Mouse (Mus musculus) adrenal gland, postnatal 0 days (tissue): ENCODE measurements around the gene AC131692.1. TPM values are rescaled to one million over a fixed set of nuclear protein-coding genes. Genes with fewer than 3 reads are reported as not detected.

Source experiments
- polyA plus RNA-seq: library from polyadenylated mRNA; unstranded; fragments of >200 nt; fragmentation: Nextera tagmentation; extraction: Ambion mirVana; gene quantifications from 2 replicates; pipeline ENCODE4 v1.2.1, GENCODE M21; 2015

Gene AC131692.1
- polyA plus RNA-seq: 0.41 TPM in 1 of 2 replicates, not detected in the other

DNA sequence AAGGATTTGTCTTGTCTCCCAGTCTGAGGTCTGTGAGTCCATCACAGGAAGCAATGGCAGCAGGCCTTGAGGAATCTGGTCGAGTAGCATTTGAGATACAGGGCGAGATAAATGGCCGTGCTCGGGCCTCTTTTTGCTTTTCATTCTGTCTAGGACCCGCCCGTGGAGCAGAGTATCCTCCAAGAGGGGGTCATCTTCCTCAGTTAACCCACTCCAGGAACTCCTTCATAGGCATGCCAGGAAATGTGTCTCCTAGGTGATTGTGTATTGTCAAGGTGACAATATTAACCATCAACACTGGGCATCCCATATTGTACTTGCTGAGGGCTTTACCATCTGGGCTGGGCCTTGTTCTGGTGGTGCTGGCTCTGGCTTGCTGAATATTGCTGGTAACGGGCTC, at the start of gene AC131692.1:
TSS of gene AC131692.1 (plus strand) at position 301 of the 400 bp plus-strand sequence.

GRCm38 (mm10) chr19:6046294-6047153, 47.7 kb upstream of the AC131692.1 start, which contains the start of gene Syvn1:
TSS of gene Syvn1 (plus strand) at chr19:6046576.

GRCm38 (mm10) chr19:6057313-6058096, 36.7 kb upstream of the AC131692.1 start, which contains the start of the genes Mrpl49 and Fau:
TSS of gene Mrpl49 (minus strand) at chr19:6057785.
TSS of gene Fau (plus strand) at chr19:6057844.

DNA sequence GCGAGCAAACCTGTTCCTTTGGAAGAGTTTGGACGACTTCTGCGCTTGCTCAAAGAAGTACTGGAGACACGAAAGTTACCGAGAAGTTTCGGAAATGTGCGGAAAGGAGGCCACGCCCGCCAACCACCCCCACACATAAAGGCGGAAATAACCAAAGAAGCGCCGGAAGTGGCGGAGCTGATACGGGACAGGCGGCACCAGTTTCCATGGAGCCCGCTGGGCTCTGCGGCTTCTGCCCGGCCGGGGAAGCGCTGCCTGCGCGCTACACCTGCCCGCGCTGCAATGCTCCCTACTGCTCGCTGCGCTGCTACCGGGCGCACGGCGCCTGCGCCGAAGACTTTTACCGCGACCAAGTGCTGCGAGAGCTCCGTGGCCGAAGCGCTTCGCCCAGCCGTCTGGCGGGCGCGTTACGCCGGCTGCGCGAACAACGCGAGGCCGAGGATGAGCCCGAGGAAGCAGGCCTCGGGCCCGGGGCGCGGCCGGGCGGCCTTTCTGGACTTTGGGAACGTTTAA, 33.1 kb upstream of the AC131692.1 start, which contains the start of gene Znhit2:
TSS of gene Znhit2 (plus strand) at position 172 of the 513 bp plus-strand sequence.

GRCm38 (mm10) chr19:6067724-6068415, 26.3 kb upstream of the AC131692.1 start, which contains the start of gene Tm7sf2:
TSS of gene Tm7sf2 (minus strand) at chr19:6068373.

DNA sequence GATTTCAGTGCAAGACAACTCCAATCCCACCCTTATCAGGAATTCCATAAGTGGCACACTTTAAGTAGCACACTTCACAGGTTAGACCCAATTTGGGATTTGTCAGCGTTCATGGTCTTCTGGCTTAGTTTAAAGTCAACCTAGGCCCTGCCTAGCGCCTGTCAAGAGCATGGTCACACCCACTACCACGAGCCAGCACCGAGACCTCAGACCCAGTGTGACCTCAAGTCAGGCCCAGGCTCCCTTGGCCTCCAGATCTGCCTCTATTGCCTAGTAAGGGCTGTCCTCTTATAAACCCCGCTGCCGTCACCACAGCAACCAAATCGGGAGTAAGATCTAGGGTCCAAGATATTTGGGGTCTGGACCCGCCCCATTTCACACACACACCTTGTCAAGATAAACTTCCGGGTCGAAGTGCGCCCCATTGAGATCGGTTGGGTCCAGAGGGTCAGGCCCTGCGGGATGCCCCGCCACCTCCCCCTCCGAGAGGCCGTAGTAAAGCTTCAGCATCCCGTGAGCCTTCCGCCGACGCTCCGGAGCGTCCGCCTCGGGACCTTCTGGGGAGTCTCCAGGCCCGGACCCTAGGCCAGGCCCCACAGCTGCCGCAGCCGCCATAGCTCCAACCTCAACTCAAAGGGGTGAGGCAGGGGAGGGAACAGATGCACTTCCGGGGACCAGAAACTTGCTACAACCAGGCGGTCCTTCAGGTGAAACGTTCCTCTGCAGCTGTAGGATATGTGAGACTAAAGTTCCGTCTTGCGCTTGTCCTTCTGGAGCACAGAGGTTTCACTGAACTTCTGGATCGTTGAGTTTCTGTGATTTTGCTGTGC, 17.4 kb upstream of the AC131692.1 start, which contains the start of gene Vps51:
TSS of gene Vps51 (minus strand) at position 668 of the 830 bp plus-strand sequence.

DNA sequence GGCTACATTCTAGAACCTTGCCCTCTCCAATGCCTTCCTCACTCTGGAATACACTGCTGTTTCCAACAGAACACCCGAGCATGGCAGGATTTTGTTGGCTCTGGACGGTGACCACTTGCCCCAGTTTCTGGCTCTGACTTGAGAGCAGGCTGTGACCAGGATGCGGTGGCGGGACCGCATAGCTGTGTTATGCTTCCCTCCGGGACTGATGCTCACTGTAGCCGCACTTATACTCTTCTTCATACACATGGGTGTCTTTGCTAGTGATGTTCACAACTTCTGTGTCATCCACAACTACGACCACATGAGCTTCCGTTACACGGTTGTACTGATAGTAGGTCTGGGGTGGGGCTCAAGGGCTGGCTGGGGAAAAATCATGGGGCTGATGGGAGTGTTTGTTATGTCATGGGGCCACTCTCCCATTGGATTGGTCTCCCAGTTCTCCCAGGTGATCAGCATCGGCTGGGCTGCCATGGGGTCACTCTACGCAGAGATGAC, 14.2 kb upstream of the AC131692.1 start, which contains the start of gene Tmem262:
TSS of gene Tmem262 (plus strand) at position 51 of the 498 bp plus-strand sequence.

GRCm38 (mm10) chr19:6082156-6082555, 12.1 kb upstream of the AC131692.1 start, which contains the start of gene Gm28374:
TSS of gene Gm28374 (minus strand) at chr19:6082256.

GRCm38 (mm10) chr19:6084478-6085248, 9.6 kb upstream of the AC131692.1 start, which contains the start of the genes Zfpl1 and Cdca5:
TSS of gene Zfpl1 (minus strand) at chr19:6084956.
TSS of gene Cdca5 (plus strand) at chr19:6084983.

DNA sequence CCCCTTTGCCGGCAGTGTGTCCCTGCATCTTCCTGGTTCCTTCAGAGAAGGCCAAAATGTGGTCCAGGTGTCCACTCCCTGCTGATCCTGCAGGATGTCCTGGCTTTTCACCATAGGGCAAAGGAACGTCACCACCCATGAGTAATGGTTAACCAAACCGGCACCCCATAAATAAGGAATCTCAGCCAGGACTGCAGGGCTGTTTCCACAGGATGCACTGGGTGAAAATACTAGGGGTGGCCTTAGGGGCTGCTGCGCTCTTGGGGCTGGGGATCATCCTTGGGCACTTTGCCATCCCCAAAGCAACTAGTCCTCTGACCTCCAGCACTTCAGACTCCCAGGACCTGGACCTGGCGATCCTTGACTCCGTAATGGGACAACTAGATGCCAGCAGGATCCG, 11.4 kb downstream of the AC131692.1 start, which contains the start of gene Naaladl1:
TSS of gene Naaladl1 (plus strand) at position 197 of the 400 bp plus-strand sequence.

GRCm38 (mm10) chr19:6117986-6118676, 23.9 kb downstream of the AC131692.1 start, which contains the start of gene Sac3d1:
TSS of gene Sac3d1 (minus strand) at chr19:6118650.

GRCm38 (mm10) chr19:6127760-6128341, 33.6 kb downstream of the AC131692.1 start, which contains the start of gene Snx15:
TSS of gene Snx15 (minus strand) at chr19:6128304.

GRCm38 (mm10) chr19:6140678-6141393, 46.6 kb downstream of the AC131692.1 start, which contains the start of gene Batf2:
TSS of gene Batf2 (plus strand) at chr19:6140983.

GRCm38 (mm10) chr19:6141394-6141749, 47.2 kb downstream of the AC131692.1 start, which contains the start of gene Arl2:
TSS of gene Arl2 (minus strand) at chr19:6141548.

